Mouse (Mus musculus) myocyte (in vitro differentiated cells): ENCODE data around the gene Cald1.

Experiments used
- CEBPB ChIP-seq: IDR thresholded peaks from 2 replicates; pipeline ENCODE4 v1.6.1; 2011; ENCODE audit warnings: mild to moderate bottlenecking, moderate library complexity; ENCODE audit not compliant: poor library complexity, insufficient read depth, severe bottlenecking
- E2F4 ChIP-seq: IDR thresholded peaks from one replicate; pipeline ENCODE4 v1.6.1; 2011; ENCODE audit warnings: mild to moderate bottlenecking, control low read depth, moderate library complexity; ENCODE audit not compliant: insufficient read depth
- MYOD1 ChIP-seq, 3 experiments: IDR thresholded peaks; one replicate each; pipeline ENCODE4 v1.6.1; 2011; ENCODE audit warnings: control low read depth in 2 of 3, low read depth in 2 of 3, mild to moderate bottlenecking in 2 of 3, moderate library complexity in 1 of 3; ENCODE audit not compliant: insufficient read length in 2 of 3, control insufficient read depth in 1 of 3
- POLR2A ChIP-seq: IDR thresholded peaks from one replicate; pipeline ENCODE4 v1.6.1; 2011; ENCODE audit warnings: low read depth, mild to moderate bottlenecking, control low read depth, moderate library complexity; ENCODE audit not compliant: insufficient read length
- POLR2AphosphoS2 ChIP-seq: IDR thresholded peaks from one replicate; pipeline ENCODE4 v1.6.1; 2011; ENCODE audit warnings: low read depth, control low read depth; ENCODE audit not compliant: insufficient read length
- USF1 ChIP-seq: IDR thresholded peaks from one replicate; pipeline ENCODE4 v1.6.1; 2011; ENCODE audit warnings: low read depth, mild to moderate bottlenecking, control low read depth, moderate library complexity

DNA sequence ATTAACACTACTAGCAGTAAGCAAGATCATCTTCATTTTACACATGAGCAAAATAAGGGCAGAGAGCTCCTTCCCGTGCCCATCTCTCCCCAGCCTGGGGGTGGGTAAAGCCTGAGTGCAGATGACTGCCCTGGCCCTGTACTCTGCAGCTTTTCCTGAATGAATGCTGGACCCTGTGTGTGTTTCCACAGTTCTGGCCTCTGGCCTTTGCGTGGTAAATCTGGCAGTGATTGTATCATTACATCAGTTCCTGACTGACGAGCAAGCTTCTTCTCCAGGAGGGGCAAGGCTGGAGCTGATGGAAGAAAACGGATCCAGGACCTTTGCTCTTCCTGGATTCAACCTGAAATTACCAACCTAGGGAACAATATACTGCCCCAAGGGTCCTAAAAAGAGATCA is 122.1 kb downstream of the Cald1 start:
- TF ChIP-seq E2F4 (no peak), POLR2A (no peak), POLR2AphosphoS2 (no peak), USF1 (no peak), MYOD1 (IDR thresholded peaks at IDR 0.05; ENCODE audit: control insufficient read depth in 1 of 3, insufficient read length in 2 of 3, low read depth in 2 of 3) (no peak), CEBPB (0 out of 2 replicates have a peak, but pooled peaks have one; percentile 14)
